Mouse (Mus musculus) left cerebral cortex, postnatal 4 days (tissue): ENCODE data around the gene Pde1a. TPM values are rescaled to one million over a fixed set of nuclear protein-coding genes. Genes with fewer than 3 reads are reported as not detected.

ENCODE experiments used
- DNase-seq: peaks from one replicate; pipeline ENCODE4 v3.0.0-alpha.2; 2022
- intact Hi-C: fragments of 180-260 bp; cut with DNase I; formaldehyde crosslinking; loops from one replicate; pipeline ENCODE4 v1.15.1; 2025
- total RNA-seq, 2 experiments: library from RNA; stranded (reverse); gene quantifications; 2 replicates each; pipeline ENCODE4 v1.2.3; 2021

The Pde1a gene
- total RNA-seq, 2 experiments from 2014 or later: 46.3 to 57.2 TPM

DNA sequence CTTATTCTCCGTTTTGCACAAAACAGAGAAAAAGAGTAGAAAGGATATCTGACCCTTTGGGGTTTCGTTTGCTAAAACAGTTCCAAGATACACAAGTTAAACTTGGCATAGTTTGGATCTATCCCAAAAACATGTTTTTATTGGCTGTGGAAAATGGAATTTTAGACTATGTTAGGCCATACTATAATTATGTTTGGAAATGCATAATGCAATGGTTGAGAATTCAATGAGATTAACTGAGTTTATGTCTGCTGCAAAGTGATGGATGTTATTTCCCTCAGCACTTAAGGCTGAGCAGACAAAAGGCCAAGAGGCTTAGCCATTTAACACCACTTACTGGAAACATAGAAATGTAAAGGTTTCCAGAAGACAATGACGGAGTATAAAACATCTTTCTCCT is 75.2 kb downstream of the Pde1a start:
- intact Hi-C loops: no loop called here

DNA sequence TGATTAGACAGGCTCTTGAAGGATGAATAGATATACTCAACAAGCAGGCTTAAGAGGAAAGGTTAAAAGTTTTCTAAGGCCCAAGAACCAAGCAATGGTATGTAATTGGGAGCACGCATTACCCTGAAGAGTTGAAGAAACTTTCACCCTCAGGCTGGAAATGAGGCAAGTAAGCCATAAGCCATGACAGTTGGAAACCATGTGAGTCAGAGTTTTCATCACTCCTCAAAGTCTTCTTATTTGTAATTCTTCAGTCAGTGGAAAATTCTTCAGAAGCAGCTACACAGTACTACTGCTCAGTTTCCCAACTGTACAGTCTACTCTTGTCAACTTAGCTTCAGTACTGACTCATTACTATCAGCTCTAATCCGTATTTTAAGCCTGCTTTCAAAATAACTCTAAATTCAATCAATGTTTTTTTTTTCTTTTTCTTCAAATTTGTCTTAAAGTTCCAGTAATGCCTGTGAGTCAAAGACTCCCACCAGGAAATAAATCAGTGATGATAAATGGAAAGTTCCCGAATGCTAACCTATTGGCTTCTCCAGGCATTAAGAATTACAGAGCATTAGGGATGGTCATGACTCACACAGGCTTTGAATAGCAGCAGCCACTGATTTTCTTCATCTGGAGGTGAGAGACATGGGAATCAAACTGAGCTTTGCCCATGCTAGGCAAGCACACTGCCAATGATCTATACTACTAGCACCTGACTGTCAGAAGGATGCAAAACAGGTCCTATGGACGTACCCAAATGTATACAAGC is 82.3 kb downstream of the Pde1a start:
- no peak for DNase-seq
- intact Hi-C loops: no loop called here

More for the DNA sequence above, 75.2 kb downstream of the Pde1a start:
- DNase-seq: no peak

DNA sequence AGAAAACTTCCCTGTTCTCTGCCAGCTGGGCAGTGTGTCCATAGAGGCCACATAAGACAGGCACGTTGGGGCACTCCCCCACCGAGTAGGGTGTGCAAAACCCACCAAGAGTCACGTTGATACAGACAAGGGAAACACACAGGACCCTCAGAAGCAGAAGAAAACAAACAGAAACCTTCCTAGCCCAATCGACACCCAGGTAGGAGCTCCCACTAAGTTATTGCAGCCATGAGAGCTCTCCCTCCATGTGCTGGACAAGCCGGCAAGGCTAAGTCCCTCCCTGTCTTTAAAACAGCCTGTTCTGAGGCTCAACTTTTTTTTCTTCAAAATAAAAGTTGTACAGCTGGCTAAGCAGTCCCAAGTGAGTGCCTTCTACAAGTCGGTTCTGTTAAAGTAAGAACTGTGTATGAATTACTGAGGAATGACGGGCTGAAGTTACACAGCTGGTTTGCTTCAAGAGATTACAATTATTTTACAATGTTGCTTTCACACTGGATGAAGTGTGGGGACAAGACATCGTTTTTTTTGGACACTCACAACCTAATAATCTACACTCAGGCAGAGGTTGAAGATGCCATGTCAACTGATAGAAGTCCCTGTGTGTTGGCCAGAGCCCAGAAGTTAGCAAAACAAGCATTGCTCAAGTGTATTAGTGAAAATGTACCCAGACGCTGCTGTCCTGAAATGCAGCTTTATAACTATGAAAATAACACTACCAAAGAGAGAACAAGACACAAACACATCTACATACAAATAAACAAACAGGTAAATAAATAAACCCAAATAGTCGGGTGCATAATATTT is 90.4 kb downstream of the Pde1a start:
- intact Hi-C loops: no loop called here
- DNase-seq: no peak

DNA sequence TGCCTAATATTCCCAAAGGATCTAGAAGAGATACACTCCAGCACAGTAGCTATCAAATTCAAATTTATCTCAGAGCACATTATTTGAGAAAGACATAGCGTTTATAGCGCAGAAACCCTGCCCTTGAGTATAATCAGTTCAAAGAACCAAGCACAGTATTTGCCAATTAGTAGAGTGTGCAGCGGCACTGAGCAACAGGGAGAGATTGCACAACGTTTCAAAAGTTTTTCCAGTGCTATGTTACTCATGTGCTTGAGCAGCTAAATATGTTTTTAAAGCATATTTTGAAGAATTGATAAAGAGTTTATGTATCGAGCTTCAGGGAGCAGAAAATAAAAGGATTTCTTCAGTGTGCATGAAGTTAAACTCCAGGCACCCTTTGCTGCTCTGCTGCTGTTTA is 91.3 kb downstream of the Pde1a start:
- no peak for DNase-seq
- intact Hi-C loops: no loop called here

DNA sequence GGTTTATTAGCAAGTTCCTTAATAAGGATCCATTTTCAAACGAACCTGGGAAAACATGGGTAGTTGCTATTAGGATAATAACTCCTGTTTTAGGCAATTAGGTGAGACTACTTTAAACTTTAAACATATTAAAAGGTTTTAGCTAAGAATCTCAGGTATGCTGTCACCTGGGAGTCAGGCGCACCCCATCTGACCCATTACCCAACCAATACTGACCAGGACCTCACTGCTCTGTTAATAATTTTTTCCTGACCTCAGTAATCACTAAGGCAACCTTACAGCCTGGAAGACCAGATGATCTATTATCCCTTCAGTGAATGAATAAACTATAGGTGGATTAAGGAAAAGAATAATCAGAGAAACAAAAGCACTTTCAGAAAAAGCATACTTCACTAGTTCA is 100.2 kb downstream of the Pde1a start:
- intact Hi-C loops: no loop called here
- DNase-seq: no peak

DNA sequence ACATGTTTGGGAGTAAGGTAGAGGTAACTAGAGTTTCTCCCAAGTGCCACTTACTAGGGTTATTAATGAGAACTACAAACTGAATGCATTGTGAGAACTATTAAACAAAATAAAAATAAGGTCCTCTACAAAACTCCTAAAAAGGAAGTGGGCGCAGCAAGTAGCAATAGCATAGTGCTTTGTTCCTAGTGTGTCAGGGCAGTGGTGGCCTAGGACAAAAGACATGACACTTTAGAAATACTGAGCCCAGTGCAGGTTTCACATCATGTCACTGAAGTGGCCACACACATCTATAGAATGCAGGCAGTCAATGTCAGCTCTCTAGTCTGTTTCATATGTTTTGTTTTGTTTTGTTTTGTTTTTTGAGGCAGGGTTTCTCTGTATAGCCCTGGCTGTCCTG is 103.2 kb downstream of the Pde1a start:
- DNase-seq: no peak
- intact Hi-C loops: no loop called here

DNA sequence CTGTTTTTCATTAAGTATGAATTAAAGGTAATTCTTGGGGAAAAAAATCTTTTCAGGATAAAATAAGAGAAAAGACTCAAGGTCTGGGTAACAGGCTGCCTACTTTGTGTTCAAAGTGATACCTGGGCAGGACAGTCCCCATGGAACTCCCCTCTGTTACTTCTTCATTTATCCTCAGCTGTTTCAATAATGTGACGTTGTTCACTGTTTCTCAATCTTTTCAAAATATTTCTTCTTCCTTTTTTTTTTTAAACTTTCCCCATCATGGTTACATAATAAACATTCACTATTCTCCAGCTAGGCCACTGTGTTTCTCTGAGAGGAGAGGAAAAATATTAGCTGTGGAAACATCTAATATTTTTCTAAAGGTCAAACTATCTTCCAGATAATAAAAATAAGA is 103.7 kb downstream of the Pde1a start:
- DNase-seq: no peak
- intact Hi-C loops: no loop called here

DNA sequence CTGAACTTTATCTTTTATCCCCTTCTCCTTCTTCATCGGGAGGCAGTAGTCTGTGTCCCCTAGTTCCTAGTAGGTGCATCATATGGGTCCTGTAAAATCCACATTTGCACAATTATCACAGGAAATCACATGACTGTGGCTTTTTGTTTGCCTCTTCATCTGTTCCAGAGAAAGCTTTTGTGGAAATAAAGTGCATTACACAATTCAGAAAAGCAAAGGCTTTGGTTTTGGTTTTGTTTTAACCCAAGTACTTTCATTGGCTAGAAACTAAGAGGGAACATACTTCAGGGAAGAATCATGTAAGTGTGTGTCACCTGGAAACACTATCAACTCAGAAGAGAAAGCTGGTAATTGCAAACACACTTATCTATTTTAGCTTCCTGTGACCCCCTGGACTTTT is 104.2 kb downstream of the Pde1a start:
- no peak for DNase-seq
- intact Hi-C loops: no loop called here

DNA sequence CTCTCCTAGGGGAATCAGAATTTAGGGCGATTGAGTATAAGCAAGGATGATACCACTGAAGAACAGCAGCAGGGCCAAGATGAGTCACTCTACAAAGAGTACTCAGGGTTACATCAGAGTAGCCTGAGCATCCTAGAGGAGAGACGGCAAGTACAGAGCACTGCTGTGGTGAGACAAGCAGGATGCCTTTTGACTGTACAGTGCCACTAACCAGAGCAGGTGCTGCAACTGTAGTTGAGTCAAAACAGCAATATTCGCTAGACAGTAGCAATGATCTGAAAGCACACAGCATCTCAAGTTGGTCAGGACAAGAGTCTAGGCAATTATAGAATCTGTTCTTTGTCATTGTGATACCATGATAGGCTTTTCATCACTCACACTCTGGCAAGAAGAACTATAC is 115.1 kb downstream of the Pde1a start:
- no peak for DNase-seq
- intact Hi-C loops: no loop called here

DNA sequence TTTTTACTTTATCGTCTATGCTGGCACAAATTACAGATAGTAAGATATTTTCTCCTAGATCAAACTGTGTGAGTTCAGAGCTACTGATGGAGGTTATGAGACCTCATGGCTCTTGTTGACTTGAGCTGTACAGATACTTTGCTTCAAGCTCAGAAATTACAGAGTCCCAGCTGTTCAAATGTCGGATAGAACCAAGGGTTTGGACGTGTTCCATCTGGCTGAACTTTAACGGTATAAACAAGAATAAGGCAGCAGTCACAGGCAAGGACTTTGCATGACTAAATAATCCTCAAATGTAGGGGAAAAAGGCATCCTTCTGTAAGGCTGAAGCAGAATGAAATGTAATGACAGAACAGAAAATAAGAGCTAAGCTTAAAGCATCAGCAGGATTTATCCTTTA is 116.2 kb downstream of the Pde1a start:
- peak; percentile 3 for DNase-seq
- intact Hi-C loops: no loop called here

DNA sequence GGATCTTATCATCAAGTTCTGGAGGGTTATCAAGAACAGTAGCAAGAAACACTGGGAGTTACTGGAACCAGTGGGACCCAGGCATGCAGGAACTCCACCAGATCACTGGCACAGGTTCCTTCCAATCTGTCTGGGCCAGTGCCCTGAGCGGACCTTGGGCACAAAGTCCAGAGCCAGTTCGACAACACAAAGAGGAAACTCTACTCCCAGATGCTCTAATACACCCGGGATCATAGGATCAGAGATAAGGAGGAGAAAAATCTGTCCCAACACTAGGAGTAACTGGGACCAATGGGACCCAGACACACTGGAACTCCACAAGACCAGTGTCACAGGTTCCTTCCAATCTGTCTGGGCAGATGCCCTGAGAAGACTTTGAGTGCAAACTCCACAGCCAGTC is 130.1 kb downstream of the Pde1a start:
- no peak for DNase-seq
- intact Hi-C loops: no loop called here

DNA sequence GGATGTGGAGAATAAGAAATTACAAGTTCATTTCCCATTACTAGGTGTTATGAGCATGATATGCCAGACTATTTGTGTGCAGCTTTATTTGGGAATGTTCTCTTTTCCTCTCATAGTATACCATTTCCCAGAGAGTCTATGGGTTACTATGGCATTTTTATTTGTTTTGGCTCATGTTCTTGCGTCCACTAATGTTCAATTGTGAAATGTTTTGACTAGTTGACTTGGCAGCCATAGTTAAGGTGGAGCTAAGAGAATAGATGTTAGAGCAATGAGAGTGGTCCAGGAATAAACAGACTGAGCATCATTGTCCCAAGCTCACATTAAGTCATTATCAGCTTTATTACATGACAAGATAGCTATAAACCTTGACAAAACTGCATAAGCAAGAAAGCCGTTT is 130.8 kb downstream of the Pde1a start:
- DNase-seq: no peak
- intact Hi-C loops: no loop called here

DNA sequence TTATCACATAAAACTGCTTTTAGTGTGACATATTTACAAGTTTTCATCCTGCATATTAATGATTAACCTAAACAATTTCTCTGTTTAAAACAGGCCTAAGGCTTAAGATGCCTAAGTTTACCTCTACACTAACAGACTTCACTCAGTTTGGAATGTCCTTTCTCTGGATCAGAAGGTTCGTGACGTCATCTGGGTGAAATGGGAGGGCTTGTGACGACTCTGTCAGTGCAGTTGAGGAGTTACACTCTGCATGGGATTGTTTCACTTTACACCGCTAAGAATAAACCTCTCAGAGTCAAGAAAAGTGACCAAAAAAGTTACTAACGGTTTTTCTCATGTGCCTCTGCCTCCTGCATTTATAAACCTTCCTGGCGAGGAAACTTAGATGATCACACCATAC is 137.6 kb downstream of the Pde1a start:
- no peak for DNase-seq
- intact Hi-C loops: no loop called here

DNA sequence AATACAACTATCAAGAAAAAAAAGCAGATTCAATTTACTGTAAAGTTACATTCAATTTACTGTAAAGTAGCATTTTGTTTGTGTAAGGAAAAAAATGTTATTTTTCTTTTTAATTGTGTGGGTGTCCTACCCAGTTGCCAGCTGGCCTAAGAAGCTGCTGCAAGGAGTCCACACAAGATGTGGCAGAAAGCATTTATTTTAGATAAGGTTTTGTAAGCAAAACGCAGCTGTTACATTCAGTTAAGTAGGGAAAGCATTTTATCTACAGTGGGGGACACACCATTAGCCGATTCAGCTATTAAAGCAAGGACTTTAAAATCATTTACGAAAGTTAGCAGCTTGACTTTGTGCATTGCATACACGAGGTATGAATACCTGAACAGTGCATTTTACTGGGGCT is 145.5 kb downstream of the Pde1a start:
- intact Hi-C loops: no loop called here
- DNase-seq: no peak

DNA sequence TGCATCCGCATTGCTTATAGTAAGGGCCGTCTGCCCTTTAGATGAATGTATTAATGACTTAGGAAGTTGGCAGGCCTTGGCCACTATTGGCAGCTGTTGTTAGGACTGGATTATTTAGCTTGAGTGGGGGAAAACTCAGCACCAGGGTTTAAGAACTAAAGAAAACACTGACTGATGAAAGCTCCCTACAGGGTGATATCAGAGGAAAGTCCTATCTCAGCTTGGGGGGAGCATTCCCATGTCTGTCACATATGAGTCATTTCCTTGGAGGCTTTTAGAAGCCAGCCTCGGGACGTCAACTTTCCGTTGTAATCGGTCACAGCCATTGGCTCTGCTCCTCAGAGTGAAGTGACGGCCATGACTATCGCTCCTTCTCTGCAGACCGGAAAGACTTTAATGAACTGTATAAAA is 146.0 kb downstream of the Pde1a start:
- peak; percentile 25 for DNase-seq
- intact Hi-C loops: no loop called here

DNA sequence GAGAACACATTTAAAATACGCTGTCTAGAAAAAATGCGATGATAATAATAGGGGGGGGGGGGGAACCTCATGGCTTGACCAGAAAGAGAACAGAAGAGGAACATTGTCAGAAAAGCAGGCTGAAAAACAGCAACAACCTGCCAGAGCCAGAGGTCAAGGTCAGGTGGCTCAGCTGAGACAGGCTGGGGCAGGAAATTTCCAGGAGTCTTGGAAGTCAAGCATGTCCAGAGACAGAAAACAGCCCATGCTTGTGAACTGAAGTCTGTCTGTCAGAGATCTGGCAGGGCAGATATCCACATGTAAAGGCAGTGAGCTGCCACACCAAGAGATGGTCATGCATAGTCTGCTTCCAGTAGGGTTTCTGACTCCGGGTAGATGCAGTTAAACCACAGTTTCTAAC is 147.5 kb downstream of the Pde1a start:
- no peak for DNase-seq

DNA sequence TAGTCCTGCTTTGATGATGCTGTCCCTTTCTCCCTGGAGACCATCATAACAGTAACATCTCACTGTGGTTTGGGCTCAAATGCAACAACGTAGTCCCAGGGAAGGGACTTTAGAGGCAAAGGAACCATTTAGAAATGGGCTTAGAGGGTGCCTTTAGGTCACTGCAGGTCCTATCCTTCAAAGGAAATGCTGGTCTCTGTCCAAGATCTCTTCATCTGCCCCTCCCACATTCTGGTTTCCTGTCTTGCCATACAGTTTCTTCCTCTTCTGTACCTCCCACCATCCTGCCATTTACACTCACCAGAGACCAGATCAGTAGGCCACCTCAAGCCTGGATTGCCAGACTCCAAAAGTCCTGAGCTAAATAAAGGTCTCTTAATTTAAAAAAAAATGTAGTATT is 150.3 kb downstream of the Pde1a start:
- intact Hi-C loops: no loop called here
- DNase-seq: no peak

More for the DNA sequence above, 147.5 kb downstream of the Pde1a start:
- intact Hi-C loops: no loop called here

DNA sequence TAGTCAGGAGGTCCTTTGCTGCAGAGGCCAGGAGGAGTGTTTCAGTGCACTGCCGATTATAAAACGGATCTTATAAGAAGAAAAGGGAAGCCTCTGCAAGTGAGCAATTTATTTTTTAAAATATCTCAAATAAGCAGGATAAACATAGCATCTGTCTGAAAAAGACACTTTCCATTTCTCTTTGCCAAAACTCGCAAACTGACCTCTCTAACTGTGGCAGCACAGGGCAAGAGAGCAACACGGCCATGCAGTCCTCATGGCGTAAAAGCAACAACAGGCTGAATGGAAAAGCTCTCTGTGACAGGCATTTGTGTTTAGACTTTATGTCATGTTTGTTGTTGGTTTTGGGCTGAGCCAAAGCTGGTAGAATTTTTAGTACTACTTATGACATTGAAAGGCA is 152.0 kb downstream of the Pde1a start:
- intact Hi-C loops: no loop called here
- DNase-seq: no peak

DNA sequence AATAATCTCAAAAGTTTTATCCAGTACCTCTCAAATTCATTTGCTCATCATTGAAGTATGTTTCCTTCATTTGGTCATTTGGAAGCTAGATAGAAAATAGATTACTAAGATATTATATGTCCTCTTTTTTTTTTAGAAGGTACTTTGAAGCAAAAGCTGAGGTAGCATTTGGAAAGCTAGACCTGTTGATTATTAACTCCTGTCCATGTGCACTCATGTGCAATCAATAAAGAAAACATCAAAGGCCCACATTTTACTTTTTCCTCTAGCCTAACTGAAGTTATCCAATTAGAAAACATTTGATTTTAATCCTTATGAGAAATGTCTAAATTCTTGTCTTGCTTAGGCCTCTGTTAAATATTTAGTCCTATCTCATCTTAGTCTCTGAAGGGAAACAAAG is 153.3 kb downstream of the Pde1a start:
- intact Hi-C loops: no loop called here
- no peak for DNase-seq

DNA sequence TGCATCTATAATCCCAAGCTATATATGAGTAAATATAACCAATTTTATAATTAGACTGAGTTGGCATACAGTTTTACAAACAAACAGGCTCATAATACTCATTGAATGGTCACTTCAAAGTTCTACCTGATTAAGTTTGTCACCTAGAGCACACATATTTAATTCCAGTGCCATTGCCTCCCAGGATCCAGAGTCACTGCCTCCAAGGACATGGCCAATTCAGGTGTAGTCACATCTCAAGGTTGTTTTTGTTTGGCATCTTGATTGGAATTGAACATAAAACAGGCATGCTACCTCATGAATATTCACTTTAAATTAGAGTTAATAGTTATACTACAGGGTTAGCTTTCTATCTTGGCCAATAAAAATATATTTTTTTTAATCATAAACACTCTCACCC is 157.0 kb downstream of the Pde1a start:
- intact Hi-C loops: no loop called here
- no peak for DNase-seq

DNA sequence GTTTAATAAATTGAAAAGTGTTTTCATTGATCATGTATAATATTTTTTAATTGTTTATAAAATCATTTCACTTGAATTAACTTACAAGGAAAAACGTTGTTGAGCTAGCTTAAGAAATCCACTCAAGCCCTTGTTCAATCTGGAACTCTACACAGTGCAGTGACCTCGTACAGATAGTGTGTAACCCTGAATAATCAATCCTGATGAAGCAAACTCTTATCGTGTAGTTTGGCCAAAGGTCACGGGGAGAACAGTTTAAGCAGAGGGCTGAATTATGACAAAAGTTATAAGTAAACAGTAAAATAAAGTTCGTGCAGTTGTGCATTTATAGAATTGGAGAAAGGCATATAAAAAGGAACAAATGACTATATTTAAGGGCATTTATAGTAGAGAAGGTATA is 159.7 kb downstream of the Pde1a start:
- DNase-seq: no peak
- intact Hi-C loops: no loop called here
